Mouse (Mus musculus): ENCODE results near the gene Psmb9. TPM values are rescaled to one million over a fixed set of nuclear protein-coding genes. Genes with fewer than 3 reads are reported as not detected.
A peak's percentile ranks its signal among the peaks of the same experiment; 100 is the strongest.
"Not testable (repeated sequence)": the region's sequence is repeated elsewhere in the genome, so short reads cannot be mapped to it uniquely, and the experiment has no call there.

Gene Psmb9
- 1 to 10 TPM; 5.4 to 8.5 TPM for total RNA-seq (2021)

- DNase-seq (ENCODE audit: low spot score): peak; percentile 93
- intact Hi-C loops (cut with DNase I): no loop called here
Measured at GRCm38 (mm10) chr17:34187261-34187916, at the start of gene Psmb9, which contains the start of gene Tap1. Gene Psmb9, minus strand, starts transcription at chr17:34187764. Gene Tap1, plus strand, starts transcription at chr17:34187553.

GRCm38 (mm10) chr17:34236691-34237090 lies 49.1 kb upstream of the Psmb9 start:
- DNase-seq (ENCODE audit: low spot score): no peak
- intact Hi-C loops (cut with DNase I): loop anchor here (5.0 kb wide), 1 partner anchor 159 kb away; no protein-coding TSS in a partner anchor

GRCm38 (mm10) chr17:34234926-34235325 lies 47.4 kb upstream of the Psmb9 start:
- peak; percentile 61 for DNase-seq (ENCODE audit: low spot score)
- intact Hi-C loops (cut with DNase I): loop anchor here (1.0 to 5.0 kb wide), 3 partner anchors 31 to 158 kb away; no protein-coding TSS in a partner anchor

- DNase-seq (ENCODE audit: low spot score); intact Hi-C loops (cut with DNase I): not testable (repeated sequence)
Measured at GRCm38 (mm10) chr17:34232021-34232420, 44.5 kb upstream of the Psmb9 start.

- intact Hi-C loops (cut with DNase I): not testable (repeated sequence)
- DNase-seq (ENCODE audit: low spot score): peak; percentile 24
Measured at GRCm38 (mm10) chr17:34230971-34231370, 43.4 kb upstream of the Psmb9 start.

GRCm38 (mm10) chr17:34225911-34226310 lies 38.3 kb upstream of the Psmb9 start:
- intact Hi-C loops (cut with DNase I); DNase-seq (ENCODE audit: low spot score): not testable (repeated sequence)

- intact Hi-C loops (cut with DNase I): no loop called here
- DNase-seq (ENCODE audit: low spot score): no peak
Measured at GRCm38 (mm10) chr17:34225426-34225825, 37.9 kb upstream of the Psmb9 start.

GRCm38 (mm10) chr17:34224816-34225215 lies 37.3 kb upstream of the Psmb9 start:
- DNase-seq (ENCODE audit: low spot score): no peak
- intact Hi-C loops (cut with DNase I): no loop called here

GRCm38 (mm10) chr17:34220401-34220800 lies 32.8 kb upstream of the Psmb9 start:
- intact Hi-C loops (cut with DNase I): not testable (repeated sequence)
- peak; percentile 10 for DNase-seq (ENCODE audit: low spot score)

- peak; percentile 19 for DNase-seq (ENCODE audit: low spot score)
- intact Hi-C loops (cut with DNase I): not testable (repeated sequence)
Measured at GRCm38 (mm10) chr17:34219801-34220200, 32.2 kb upstream of the Psmb9 start.

- DNase-seq (ENCODE audit: low spot score); intact Hi-C loops (cut with DNase I): not testable (repeated sequence)
Measured at GRCm38 (mm10) chr17:34219096-34219495, 31.5 kb upstream of the Psmb9 start.

- intact Hi-C loops (cut with DNase I): no loop called here
- DNase-seq (ENCODE audit: low spot score): peak; percentile 71
Measured at GRCm38 (mm10) chr17:34218675-34219074, 31.1 kb upstream of the Psmb9 start.

- intact Hi-C loops (cut with DNase I): no loop called here
- DNase-seq (ENCODE audit: low spot score): no peak
Measured at GRCm38 (mm10) chr17:34217986-34218385, 30.4 kb upstream of the Psmb9 start.

- no peak for DNase-seq (ENCODE audit: low spot score)
- intact Hi-C loops (cut with DNase I): no loop called here
Measured at GRCm38 (mm10) chr17:34217216-34217928, 29.8 kb upstream of the Psmb9 start.

- DNase-seq (ENCODE audit: low spot score): no peak
- intact Hi-C loops (cut with DNase I): no loop called here
Measured at GRCm38 (mm10) chr17:34215176-34215575, 27.6 kb upstream of the Psmb9 start.

GRCm38 (mm10) chr17:34213936-34214335 lies 26.4 kb upstream of the Psmb9 start:
- no peak for DNase-seq (ENCODE audit: low spot score)
- intact Hi-C loops (cut with DNase I): no loop called here

GRCm38 (mm10) chr17:34211746-34212365 lies 24.3 kb upstream of the Psmb9 start:
- intact Hi-C loops (cut with DNase I): no loop called here
- no peak for DNase-seq (ENCODE audit: low spot score)

- DNase-seq (ENCODE audit: low spot score): no peak
- intact Hi-C loops (cut with DNase I): no loop called here
Measured at GRCm38 (mm10) chr17:34210599-34210998, 23.0 kb upstream of the Psmb9 start.

- DNase-seq (ENCODE audit: low spot score): no peak
- intact Hi-C loops (cut with DNase I): loop anchor here (10.0 kb wide), 1 partner anchor 955 kb away; the partner anchor contains the start of gene Prrc2a
Measured at GRCm38 (mm10) chr17:34209680-34210079, 22.1 kb upstream of the Psmb9 start.

- no peak for DNase-seq (ENCODE audit: low spot score)
- intact Hi-C loops (cut with DNase I): loop anchor here (10.0 kb wide), 1 partner anchor 956 kb away; the partner anchor contains the start of gene Prrc2a
Measured at GRCm38 (mm10) chr17:34208421-34208820, 20.9 kb upstream of the Psmb9 start.

Data from heart, postnatal 25 days (tissue).